Mouse (Mus musculus): ENCODE measurements around the gene Tmem177. TPM values are rescaled to one million over a fixed set of nuclear protein-coding genes. Genes with fewer than 3 reads are reported as not detected.

Tmem177 gene
- total RNA-seq (2014; fragmentation: Nextera tagmentation) = 15.7 and 19.3 TPM in 2 replicates
- 12.5 and 13.0 TPM in 2 replicates for total RNA-seq (2017)
- 1.1 and 1.4 TPM in 2 replicates for polyA plus RNA-seq (2012)

DNA sequence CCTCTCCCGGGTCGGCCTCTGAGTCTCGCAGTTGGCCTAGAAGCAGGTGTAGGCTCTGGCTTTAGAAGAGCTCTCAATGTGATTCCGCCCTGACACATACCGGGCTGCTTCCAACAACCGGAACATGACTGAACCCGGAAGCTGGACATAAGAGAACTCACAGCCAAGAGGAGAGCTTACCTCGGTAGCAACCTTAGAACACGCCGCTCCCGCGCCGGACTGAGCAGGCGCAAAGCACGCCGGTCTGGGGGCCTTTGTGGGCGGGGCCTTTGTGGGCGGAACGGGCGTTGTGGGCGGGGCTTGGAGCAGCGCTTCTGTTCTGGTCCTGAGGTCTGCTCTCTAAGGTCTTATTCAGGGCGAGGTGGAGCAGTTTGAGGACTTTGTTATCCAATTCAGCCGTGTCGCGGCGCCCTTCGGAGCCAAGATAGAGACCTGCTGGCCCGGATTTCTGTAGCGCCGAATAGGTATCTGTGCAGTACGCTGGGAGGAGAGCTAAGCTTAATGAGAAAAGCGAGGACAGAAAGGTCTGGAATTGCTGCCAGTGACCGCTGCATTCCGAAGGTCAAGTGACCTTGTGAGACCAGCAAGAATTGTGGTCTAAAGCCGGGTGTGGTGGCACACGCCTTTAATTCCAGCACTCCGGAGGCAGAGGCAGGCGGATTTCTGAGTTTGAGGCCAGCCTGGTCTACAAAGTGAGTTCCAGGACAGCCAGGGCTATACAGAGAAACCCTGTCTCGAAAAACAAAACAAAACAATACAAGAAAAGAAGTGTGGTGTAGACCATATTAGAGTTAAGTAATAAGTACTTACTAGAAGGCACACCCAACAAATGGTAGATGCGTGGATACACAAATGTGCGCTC is at the start of gene Tmem177:
Gene Tmem177 (minus strand): TSS at position 256 of the 862 bp plus-strand sequence.
- DNase-seq (ENCODE audit: low spot score) (peak; percentile 96), ATAC-seq (ENCODE audit: extremely low read depth, insufficient number of reproducible peaks, low FRiP score, poor library complexity, severe bottlenecking) (peak; percentile 87)
- Histone ChIP-seq H3K4me1 (ENCODE audit: insufficient read depth, low read depth, low read length) (peaks cover 53% of the 10 kb centered on the region), H3K4me3 (ENCODE audit: low read depth, low read length) (peak within 1 kb of the TSS; percentile 69), H3K36me3 (replicated peaks) (peaks cover 30% of the 10 kb centered on the region), H3K9me3 (replicated peaks) (no peaks in the 10 kb centered on the region), H3K27me3 (ENCODE audit: insufficient read depth, low read length) (no peaks in the 10 kb centered on the region)
- TF ChIP-seq CTCF (IDR thresholded peaks at IDR 0.05; ENCODE audit: low read depth, low read length) (no peak), GATA1 (IDR thresholded peaks at IDR 0.05; ENCODE audit: borderline replicate concordance, low read length) (no peak), POLR2AphosphoS5 (IDR thresholded peaks at IDR 0.05; ENCODE audit: insufficient replicate concordance, low read depth, low read length) (no peak), GATA2 (IDR thresholded peaks at IDR 0.05; ENCODE audit: borderline replicate concordance, low read depth, low read length) (no peak), TAL1 (conservative IDR thresholded peaks at IDR 0.05; ENCODE audit: low read depth, low read length) (no peak)

- Histone ChIP-seq H3K9me3 (replicated peaks) (no peaks in the 10 kb centered on the region), H3K27me3 (ENCODE audit: insufficient read depth, low read length) (peaks cover 10% of the 10 kb centered on the region; the same call in 1 of the 2 replicates), H3K36me3 (replicated peaks) (no peaks in the 10 kb centered on the region), H3K4me1 (ENCODE audit: insufficient read depth, low read depth, low read length) (no peaks in the 10 kb centered on the region), H3K4me3 (ENCODE audit: low read depth, low read length) (no peak overlapping the region)
- DNase-seq (ENCODE audit: low spot score) (no peak), ATAC-seq (ENCODE audit: extremely low read depth, insufficient number of reproducible peaks, low FRiP score, poor library complexity, severe bottlenecking) (no peak)
- no peak for TF ChIP-seq GATA2 (IDR thresholded peaks at IDR 0.05; ENCODE audit: borderline replicate concordance, low read depth, low read length)
- TF ChIP-seq POLR2AphosphoS5 (IDR thresholded peaks at IDR 0.05; ENCODE audit: insufficient replicate concordance, low read depth, low read length) = no peak
- TF ChIP-seq TAL1 (conservative IDR thresholded peaks at IDR 0.05; ENCODE audit: low read depth, low read length) = no peak
- TF ChIP-seq GATA1 (IDR thresholded peaks at IDR 0.05; ENCODE audit: borderline replicate concordance, low read length) = no peak
- no peak for TF ChIP-seq CTCF (IDR thresholded peaks at IDR 0.05; ENCODE audit: low read depth, low read length)
These were observed 46.9 kb upstream of the Tmem177 start for GRCm38 (mm10) chr1:119959920-119960319.

GRCm38 (mm10) chr1:119959464-119959863 is 46.5 kb upstream of the Tmem177 start:
- Histone ChIP-seq H3K9me3 (replicated peaks) (no peaks in the 10 kb centered on the region), H3K36me3 (replicated peaks) (no peaks in the 10 kb centered on the region), H3K27me3 (ENCODE audit: insufficient read depth, low read length) (peaks cover 10% of the 10 kb centered on the region; the same call in 1 of the 2 replicates), H3K4me3 (ENCODE audit: low read depth, low read length) (peak overlapping the region; percentile 7; the same call in 1 of the 2 replicates), H3K4me1 (ENCODE audit: insufficient read depth, low read depth, low read length) (no peaks in the 10 kb centered on the region)
- TF ChIP-seq POLR2AphosphoS5 (IDR thresholded peaks at IDR 0.05; ENCODE audit: insufficient replicate concordance, low read depth, low read length) (no peak; the same call in 1 of the 2 replicates), GATA1 (IDR thresholded peaks at IDR 0.05; ENCODE audit: borderline replicate concordance, low read length) (no peak)
- ATAC-seq (ENCODE audit: extremely low read depth, insufficient number of reproducible peaks, low FRiP score, poor library complexity, severe bottlenecking) (no peak), DNase-seq (ENCODE audit: low spot score) (no peak)

- Histone ChIP-seq H3K27me3 (ENCODE audit: insufficient read depth, low read length) (peaks cover 10% of the 10 kb centered on the region; the same call in 1 of the 2 replicates), H3K9me3 (replicated peaks) (no peaks in the 10 kb centered on the region), H3K4me3 (ENCODE audit: low read depth, low read length) (no peak overlapping the region), H3K36me3 (replicated peaks) (no peaks in the 10 kb centered on the region), H3K4me1 (ENCODE audit: insufficient read depth, low read depth, low read length) (no peaks in the 10 kb centered on the region)
- DNase-seq (ENCODE audit: low spot score) = no peak
- TF ChIP-seq POLR2AphosphoS5 (IDR thresholded peaks at IDR 0.05; ENCODE audit: insufficient replicate concordance, low read depth, low read length) = no peak
- TF ChIP-seq TAL1 (conservative IDR thresholded peaks at IDR 0.05; ENCODE audit: low read depth, low read length) = no peak
- TF ChIP-seq GATA2 (IDR thresholded peaks at IDR 0.05; ENCODE audit: borderline replicate concordance, low read depth, low read length) = no peak
- no peak for TF ChIP-seq CTCF (IDR thresholded peaks at IDR 0.05; ENCODE audit: low read depth, low read length)
- TF ChIP-seq GATA1 (IDR thresholded peaks at IDR 0.05; ENCODE audit: borderline replicate concordance, low read length) = no peak
- ATAC-seq (ENCODE audit: extremely low read depth, insufficient number of reproducible peaks, low FRiP score, poor library complexity, severe bottlenecking) = no peak
These were observed 44.8 kb upstream of the Tmem177 start for GRCm38 (mm10) chr1:119957716-119958222.

GRCm38 (mm10) chr1:119954680-119955079 is 41.7 kb upstream of the Tmem177 start:
- ATAC-seq (ENCODE audit: extremely low read depth, insufficient number of reproducible peaks, low FRiP score, poor library complexity, severe bottlenecking) = no peak
- H3K4me3 ChIP-seq (ENCODE audit: low read depth, low read length) = no peak overlapping the region
- H3K9me3 ChIP-seq (replicated peaks) = no peaks in the 10 kb centered on the region
- no peak for DNase-seq (ENCODE audit: low spot score)
- H3K27me3 ChIP-seq (ENCODE audit: insufficient read depth, low read length) = peaks cover 8% of the 10 kb centered on the region; the same call in 1 of the 2 replicates
- no peaks in the 10 kb centered on the region for H3K36me3 ChIP-seq (replicated peaks)
- H3K4me1 ChIP-seq (ENCODE audit: insufficient read depth, low read depth, low read length) = no peaks in the 10 kb centered on the region
- TF ChIP-seq POLR2AphosphoS5 (IDR thresholded peaks at IDR 0.05; ENCODE audit: insufficient replicate concordance, low read depth, low read length) (no peak), CTCF (IDR thresholded peaks at IDR 0.05; ENCODE audit: low read depth, low read length) (no peak), TAL1 (conservative IDR thresholded peaks at IDR 0.05; ENCODE audit: low read depth, low read length) (no peak), GATA2 (IDR thresholded peaks at IDR 0.05; ENCODE audit: borderline replicate concordance, low read depth, low read length) (no peak), GATA1 (IDR thresholded peaks at IDR 0.05; ENCODE audit: borderline replicate concordance, low read length) (no peak)

GRCm38 (mm10) chr1:119953456-119953855 is 40.4 kb upstream of the Tmem177 start:
- no peak for ATAC-seq (ENCODE audit: extremely low read depth, insufficient number of reproducible peaks, low FRiP score, poor library complexity, severe bottlenecking)
- no peak for DNase-seq (ENCODE audit: low spot score)
- TF ChIP-seq POLR2AphosphoS5 (IDR thresholded peaks at IDR 0.05; ENCODE audit: insufficient replicate concordance, low read depth, low read length) = no peak
- TF ChIP-seq GATA1 (IDR thresholded peaks at IDR 0.05; ENCODE audit: borderline replicate concordance, low read length) = no peak
- TF ChIP-seq TAL1 (conservative IDR thresholded peaks at IDR 0.05; ENCODE audit: low read depth, low read length) = no peak
- no peak for TF ChIP-seq GATA2 (IDR thresholded peaks at IDR 0.05; ENCODE audit: borderline replicate concordance, low read depth, low read length)
- TF ChIP-seq CTCF (IDR thresholded peaks at IDR 0.05; ENCODE audit: low read depth, low read length) = no peak
- no peaks in the 10 kb centered on the region for H3K4me1 ChIP-seq (ENCODE audit: insufficient read depth, low read depth, low read length)
- no peak overlapping the region for H3K4me3 ChIP-seq (ENCODE audit: low read depth, low read length)
- no peaks in the 10 kb centered on the region for H3K36me3 ChIP-seq (replicated peaks)
- H3K9me3 ChIP-seq (replicated peaks) = no peaks in the 10 kb centered on the region
- H3K27me3 ChIP-seq (ENCODE audit: insufficient read depth, low read length) = peaks cover 8% of the 10 kb centered on the region; the same call in 1 of the 2 replicates

All from G1E (cell line).